Mouse (Mus musculus): ENCODE measurements at regions not wholly inside any gene's neighbourhood (a gene's known extent, or its start where the extent isn't known, plus 50 kb on each side); places are given as distances from the start of the nearest gene placed in this dataset.

DNA sequence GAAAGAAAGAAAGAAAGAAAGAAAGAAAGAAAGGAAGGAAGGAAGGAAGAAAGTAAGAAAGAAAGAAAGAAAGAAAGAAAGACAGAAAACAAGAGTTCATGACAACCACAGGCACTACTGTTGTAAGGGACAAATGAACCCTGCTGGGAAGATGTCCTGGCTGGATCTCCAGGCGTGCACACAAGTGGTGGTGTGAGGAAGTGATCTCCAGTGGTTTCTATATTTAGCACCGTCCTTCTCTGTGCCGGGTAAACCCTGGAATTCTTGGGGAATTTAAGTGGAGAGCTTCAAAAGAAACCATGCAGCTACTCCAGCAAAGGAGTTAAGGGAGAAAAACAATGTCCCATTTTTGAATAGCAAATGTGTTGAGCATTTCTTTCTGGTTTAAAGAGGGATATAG, 76.0 kb downstream of the Fasl start:
- no peaks in the 10 kb centered on the region for H3K27me3 ChIP-seq (ENCODE audit: insufficient read depth, low read length)
- H3K4me2 ChIP-seq (ENCODE audit: low read depth, low read length, poor library complexity, severe bottlenecking) = no peak overlapping the region
- no peak overlapping the region for H3K4me3 ChIP-seq (ENCODE audit: low read depth, low read length)
- 50% methylated on average over 3 of the region's 3 CpGs for WGBS
- TF ChIP-seq CTCF (IDR thresholded peaks at IDR 0.05) = no peak
- H3K9ac ChIP-seq (replicated peaks; ENCODE audit: low read length, poor library complexity, severe bottlenecking) = no peak overlapping the region
- no peaks in the 10 kb centered on the region for H3K36me3 ChIP-seq (ENCODE audit: insufficient read depth, low read length)
- ATAC-seq (ENCODE audit: low FRiP score) = no peak
- no peak for DNase-seq (ENCODE audit: low spot score)
- no peaks in the 10 kb centered on the region for H3K4me1 ChIP-seq (ENCODE audit: insufficient read depth, low read length)
- no peak overlapping the region for H3K27ac ChIP-seq (ENCODE audit: low read depth, low read length)
- H3K9me3 ChIP-seq (ENCODE audit: low read length) = no peaks in the 10 kb centered on the region

DNA sequence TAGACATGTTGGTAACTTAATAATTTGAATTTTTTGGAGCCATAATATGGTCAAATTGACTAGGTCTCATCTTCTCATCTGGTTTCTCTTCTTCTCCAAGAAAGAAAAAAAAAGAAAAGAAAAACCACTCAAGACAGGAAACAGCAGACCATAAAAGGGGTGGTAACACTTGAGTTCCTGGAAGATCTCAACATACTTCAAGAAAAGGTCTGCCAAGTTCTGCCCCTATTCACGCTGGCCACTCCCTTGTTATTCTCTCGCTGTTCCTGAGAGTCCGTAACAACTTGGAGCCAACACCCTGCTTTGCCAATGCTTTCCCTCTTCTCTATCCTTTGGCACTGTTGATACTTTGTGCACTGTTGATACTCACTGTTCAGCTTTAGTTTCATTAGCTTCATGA, 81.2 kb downstream of the Fasl start:
- DNase-seq (ENCODE audit: low spot score) = no peak
- no peaks in the 10 kb centered on the region for H3K27me3 ChIP-seq (ENCODE audit: insufficient read depth, low read length)
- H3K4me3 ChIP-seq (ENCODE audit: low read depth, low read length) = no peak overlapping the region
- no peak overlapping the region for H3K9ac ChIP-seq (replicated peaks; ENCODE audit: low read length, poor library complexity, severe bottlenecking)
- H3K4me2 ChIP-seq (ENCODE audit: low read depth, low read length, poor library complexity, severe bottlenecking) = no peak overlapping the region
- H3K36me3 ChIP-seq (ENCODE audit: insufficient read depth, low read length) = no peaks in the 10 kb centered on the region
- H3K27ac ChIP-seq (ENCODE audit: low read depth, low read length) = no peak overlapping the region
- no peak for ATAC-seq (ENCODE audit: low FRiP score)
- WGBS = 89% methylated on average over 3 of the region's 3 CpGs
- no peaks in the 10 kb centered on the region for H3K9me3 ChIP-seq (ENCODE audit: low read length)
- H3K4me1 ChIP-seq (ENCODE audit: insufficient read depth, low read length) = peaks cover 3% of the 10 kb centered on the region; the same call in 1 of the 2 replicates
- no peak for TF ChIP-seq CTCF (IDR thresholded peaks at IDR 0.05)

DNA sequence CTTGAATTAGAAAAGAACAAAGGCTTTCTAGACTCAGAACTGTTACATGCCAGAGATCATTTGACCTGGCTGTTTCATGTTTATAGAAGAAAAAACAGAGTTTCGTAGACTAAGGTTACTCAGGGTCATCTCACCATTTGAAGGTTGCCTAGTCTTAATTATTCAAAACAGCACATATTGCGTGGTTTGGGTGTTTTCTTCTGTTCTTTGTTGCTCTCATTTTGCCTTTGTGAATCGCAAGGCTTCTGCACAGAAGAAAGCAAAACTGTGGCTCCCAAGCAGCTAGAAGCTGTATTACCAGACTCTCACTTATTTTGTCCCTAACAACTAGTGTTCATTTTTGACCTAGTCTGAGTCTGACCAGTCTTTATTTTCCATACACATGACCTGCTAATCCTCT, 83.3 kb downstream of the Fasl start:
- H3K27me3 ChIP-seq (ENCODE audit: insufficient read depth, low read length) = no peaks in the 10 kb centered on the region
- H3K9me3 ChIP-seq (ENCODE audit: low read length) = no peaks in the 10 kb centered on the region
- no peak overlapping the region for H3K27ac ChIP-seq (ENCODE audit: low read depth, low read length)
- H3K9ac ChIP-seq (replicated peaks; ENCODE audit: low read length, poor library complexity, severe bottlenecking) = no peak overlapping the region
- no peak overlapping the region for H3K4me3 ChIP-seq (ENCODE audit: low read depth, low read length)
- H3K36me3 ChIP-seq (ENCODE audit: insufficient read depth, low read length) = no peaks in the 10 kb centered on the region
- no peak overlapping the region for H3K4me2 ChIP-seq (ENCODE audit: low read depth, low read length, poor library complexity, severe bottlenecking)
- no peak for ATAC-seq (ENCODE audit: low FRiP score)
- no peak for DNase-seq (ENCODE audit: low spot score)
- 71% methylated on average over 3 of the region's 3 CpGs for WGBS
- TF ChIP-seq CTCF (IDR thresholded peaks at IDR 0.05) = no peak
- H3K4me1 ChIP-seq (ENCODE audit: insufficient read depth, low read length) = peaks cover 3% of the 10 kb centered on the region; the same call in 1 of the 2 replicates

DNA sequence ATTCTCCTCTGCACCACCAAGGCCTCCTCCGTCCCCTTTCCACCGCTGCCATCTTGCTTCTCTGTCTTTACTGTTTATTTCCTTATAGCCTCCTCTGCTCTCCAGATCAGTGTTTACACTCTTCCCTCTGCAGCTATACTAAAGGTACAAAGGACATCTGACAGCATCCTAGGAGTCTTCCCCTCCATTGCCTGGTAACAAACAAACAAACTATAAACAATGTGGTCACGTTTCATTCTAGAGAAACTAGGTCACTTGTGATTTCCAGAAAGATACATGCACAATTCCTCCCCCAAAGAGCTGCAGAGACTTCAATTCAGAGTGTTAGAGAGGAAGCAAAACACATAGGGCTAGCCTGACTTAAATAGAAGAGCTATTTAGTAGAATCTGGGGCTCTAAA, 83.8 kb downstream of the Fasl start:
- Histone ChIP-seq H3K4me2 (ENCODE audit: low read depth, low read length, poor library complexity, severe bottlenecking) (no peak overlapping the region), H3K27ac (ENCODE audit: low read depth, low read length) (no peak overlapping the region), H3K4me1 (ENCODE audit: insufficient read depth, low read length) (peaks cover 3% of the 10 kb centered on the region; the same call in 1 of the 2 replicates), H3K9me3 (ENCODE audit: low read length) (no peaks in the 10 kb centered on the region), H3K9ac (replicated peaks; ENCODE audit: low read length, poor library complexity, severe bottlenecking) (no peak overlapping the region), H3K27me3 (ENCODE audit: insufficient read depth, low read length) (no peaks in the 10 kb centered on the region), H3K36me3 (ENCODE audit: insufficient read depth, low read length) (no peaks in the 10 kb centered on the region), H3K4me3 (ENCODE audit: low read depth, low read length) (no peak overlapping the region)
- DNase-seq (ENCODE audit: low spot score) (no peak), ATAC-seq (ENCODE audit: low FRiP score) (no peak)
- 68% methylated on average over 3 of the region's 3 CpGs for WGBS
- no peak for TF ChIP-seq CTCF (IDR thresholded peaks at IDR 0.05)

DNA sequence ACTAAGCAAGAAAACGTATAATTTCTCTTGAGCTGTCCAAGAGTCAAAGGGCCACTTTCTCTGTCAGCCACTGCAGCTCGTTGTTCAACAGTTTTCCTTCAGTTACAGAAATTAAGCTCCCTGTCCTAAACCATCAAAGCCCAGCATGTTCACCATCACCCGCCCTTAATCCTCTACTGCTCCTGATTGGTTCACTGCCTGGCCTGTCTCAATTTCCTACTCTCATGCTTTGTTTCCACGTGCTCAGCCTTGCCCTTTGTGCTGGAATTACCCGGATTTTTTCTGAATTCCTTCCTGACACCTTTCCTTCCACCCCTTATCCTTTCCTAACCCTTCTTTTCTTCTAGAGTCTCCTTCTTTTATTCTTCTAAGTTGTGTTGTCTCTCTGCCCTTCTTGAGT, 92.4 kb downstream of the Fasl start:
- Histone ChIP-seq H3K9me3 (ENCODE audit: low read length) (no peaks in the 10 kb centered on the region), H3K4me1 (ENCODE audit: insufficient read depth, low read length) (no peaks in the 10 kb centered on the region), H3K27ac (ENCODE audit: low read depth, low read length) (no peak overlapping the region), H3K36me3 (ENCODE audit: insufficient read depth, low read length) (no peaks in the 10 kb centered on the region), H3K4me3 (ENCODE audit: low read depth, low read length) (no peak overlapping the region), H3K4me2 (ENCODE audit: low read depth, low read length, poor library complexity, severe bottlenecking) (no peak overlapping the region), H3K27me3 (ENCODE audit: insufficient read depth, low read length) (no peaks in the 10 kb centered on the region), H3K9ac (replicated peaks; ENCODE audit: low read length, poor library complexity, severe bottlenecking) (no peak overlapping the region)
- TF ChIP-seq CTCF (IDR thresholded peaks at IDR 0.05) = no peak
- no peak for ATAC-seq (ENCODE audit: low FRiP score)
- no peak for DNase-seq (ENCODE audit: low spot score)
- 20% methylated on average over 5 of the region's 5 CpGs for WGBS

DNA sequence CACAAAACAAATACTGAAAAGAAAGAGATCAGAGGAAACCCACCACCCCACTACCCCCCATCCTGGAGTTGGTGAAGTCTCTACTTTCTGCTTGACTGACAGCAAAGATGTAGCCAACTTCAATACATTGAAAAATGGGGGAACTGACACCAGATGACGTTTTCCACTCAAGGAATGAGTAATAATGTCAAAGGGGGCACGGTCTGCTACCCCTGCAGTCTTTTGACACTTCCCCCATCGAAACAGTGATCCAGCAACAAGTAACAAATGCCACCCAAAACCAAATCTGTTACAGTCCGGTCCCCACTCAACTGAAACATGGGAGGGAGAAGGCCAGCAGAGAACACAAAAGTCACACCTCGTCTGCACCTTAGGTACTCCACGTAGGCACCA, 94.5 kb downstream of the Fasl start:
- H3K36me3 ChIP-seq (ENCODE audit: insufficient read depth, low read length) = no peaks in the 10 kb centered on the region
- DNase-seq (ENCODE audit: low spot score) (no peak), ATAC-seq (ENCODE audit: low FRiP score) (no peak)
- no peaks in the 10 kb centered on the region for H3K27me3 ChIP-seq (ENCODE audit: insufficient read depth, low read length)
- no peaks in the 10 kb centered on the region for H3K4me1 ChIP-seq (ENCODE audit: insufficient read depth, low read length)
- no peak overlapping the region for H3K4me2 ChIP-seq (ENCODE audit: low read depth, low read length, poor library complexity, severe bottlenecking)
- H3K9ac ChIP-seq (replicated peaks; ENCODE audit: low read length, poor library complexity, severe bottlenecking) = no peak overlapping the region
- TF ChIP-seq CTCF (IDR thresholded peaks at IDR 0.05) = no peak
- 74% methylated on average over 6 of the region's 6 CpGs for WGBS
- H3K27ac ChIP-seq (ENCODE audit: low read depth, low read length) = no peak overlapping the region
- no peaks in the 10 kb centered on the region for H3K9me3 ChIP-seq (ENCODE audit: low read length)
- H3K4me3 ChIP-seq (ENCODE audit: low read depth, low read length) = no peak overlapping the region

Measured in midbrain, postnatal 0 days (tissue).